Mouse (Mus musculus) limb, embryonic 10.5 days (tissue): ENCODE measurements around the gene Bpifb2. TPM values are rescaled to one million over a fixed set of nuclear protein-coding genes. Genes with fewer than 3 reads are reported as not detected.

Experiments
- DNase-seq: peaks from one replicate; pipeline ENCODE4 v3.0.0-alpha.2; 2017; ENCODE audit warnings: low spot score
- H3K27ac ChIP-seq: fragments of 300-500 bp; sonication (generic); 2 replicates; pipeline ENCODE4 v1.5.1; 2016; ENCODE audit warnings: mild to moderate bottlenecking
- H3K27me3 ChIP-seq: fragments of 300-500 bp; sonication (generic); 2 replicates; pipeline ENCODE4 v1.6.1; 2016; ENCODE audit warnings: low read depth, mild to moderate bottlenecking; ENCODE audit not compliant: poor library complexity, severe bottlenecking
- H3K36me3 ChIP-seq: fragments of 300-500 bp; sonication (generic); 2 replicates; pipeline ENCODE4 v1.6.1; 2016; ENCODE audit warnings: mild to moderate bottlenecking, moderate library complexity
- H3K4me1 ChIP-seq: fragments of 300-500 bp; sonication (generic); 2 replicates; pipeline ENCODE4 v1.6.1; 2016
- H3K4me3 ChIP-seq: fragments of 300-500 bp; sonication (generic); 2 replicates; pipeline ENCODE4 v1.5.1; 2016; ENCODE audit warnings: mild to moderate bottlenecking, moderate library complexity
- H3K9me3 ChIP-seq: fragments of 300-500 bp; sonication (generic); replicated peaks from 2 replicates; pipeline ENCODE4 v1.6.1; 2016; ENCODE audit warnings: mild to moderate bottlenecking
- WGBS: fragments of 180-500 bp; shearing (Covaris S2); methylation state at CpG from one replicate; pipeline ENCODE4 v1.1.7; 2016; 5-methylcytosine and 5-hydroxymethylcytosine counted together
- polyA plus RNA-seq: library from polyadenylated mRNA; unstranded; fragments of >200 nt; fragmentation: Nextera tagmentation; extraction: Ambion mirVana; gene quantifications from 2 replicates; pipeline ENCODE4 v1.2.1, GENCODE M21; 2016

Gene Bpifb2
- polyA plus RNA-seq, 1 experiment from 2014 or later, result not detected

DNA sequence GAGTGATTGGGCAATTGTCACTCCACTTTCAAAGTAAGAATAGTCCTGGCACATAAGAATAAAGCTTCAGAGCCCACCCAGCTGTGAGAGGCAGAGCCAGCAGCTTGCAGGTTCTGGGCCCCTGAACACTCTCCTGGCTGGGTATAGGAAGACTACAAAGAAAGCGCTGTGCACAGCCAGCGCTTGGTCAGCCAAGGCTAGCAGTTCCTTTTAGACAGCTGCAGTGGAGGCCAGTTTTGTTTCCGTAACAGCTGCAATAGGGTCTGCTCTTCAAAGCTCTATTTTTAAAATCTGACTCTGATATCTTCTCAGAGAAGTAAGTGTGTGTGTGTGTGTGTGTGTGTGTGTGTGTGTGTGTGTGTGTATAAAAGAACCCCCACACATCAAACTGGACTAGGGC, 12.9 kb upstream of the Bpifb2 start:
- DNase-seq, result no peak
- no peaks in the 10 kb centered on the region for H3K9me3 ChIP-seq
- WGBS, result 95% methylated on average over 3 of the region's 3 CpGs
- no peak overlapping the region for H3K27ac ChIP-seq
- H3K4me1 ChIP-seq, result no peaks in the 10 kb centered on the region
- no peaks in the 10 kb centered on the region for H3K27me3 ChIP-seq
- H3K36me3 ChIP-seq, result no peaks in the 10 kb centered on the region
- no peak overlapping the region for H3K4me3 ChIP-seq

DNA sequence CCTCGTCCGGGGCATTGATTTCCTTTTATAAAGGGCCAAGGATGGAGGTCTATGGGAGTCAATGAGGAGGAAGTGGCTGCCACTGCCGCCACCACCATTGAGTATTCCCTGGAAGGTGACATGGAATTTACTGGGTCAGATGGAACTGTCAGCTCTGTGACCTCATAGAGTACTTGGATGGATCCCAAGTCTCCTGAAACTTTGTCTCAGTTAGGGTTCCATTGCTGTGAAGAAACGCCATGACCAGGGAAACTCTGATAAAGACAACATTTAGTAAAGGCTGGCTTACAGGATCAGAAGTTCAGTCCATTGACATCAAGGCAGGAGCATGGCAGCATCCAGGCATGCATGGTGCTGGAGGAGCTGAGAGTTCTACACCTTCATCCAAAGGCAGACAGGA, 3.9 kb upstream of the Bpifb2 start, which contains the start of gene Sun5:
Gene Sun5 (minus strand): TSS at position 101 of the 400 bp plus-strand sequence.
- Histone ChIP-seq H3K4me1 (no peaks in the 10 kb centered on the region), H3K9me3 (no peaks in the 10 kb centered on the region), H3K27ac (no peak within 1 kb of the TSS), H3K4me3 (no peak within 1 kb of the TSS), H3K27me3 (no peaks in the 10 kb centered on the region), H3K36me3 (no peaks in the 10 kb centered on the region)
- WGBS, result 91% methylated on average over 4 of the region's 4 CpGs
- no peak for DNase-seq

DNA sequence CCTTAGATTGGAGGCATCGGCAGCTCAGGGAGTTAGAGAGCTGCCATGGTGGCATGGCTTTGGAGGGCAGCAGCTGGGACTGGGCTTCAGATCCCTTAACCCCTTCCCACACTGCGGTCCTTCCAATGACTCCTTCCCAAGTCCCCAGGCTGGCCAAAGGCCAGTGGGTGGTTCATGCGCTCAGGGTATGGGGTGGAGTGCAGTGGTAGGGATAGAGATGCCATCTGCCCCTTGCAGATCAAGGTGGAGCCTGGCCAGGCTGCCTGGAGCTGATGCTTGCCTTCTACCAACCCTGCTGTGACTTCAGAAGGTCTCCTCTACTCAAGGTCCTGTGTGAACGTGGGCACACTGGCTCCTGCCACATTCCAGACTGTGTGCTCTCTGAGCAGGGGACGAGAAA, 24.3 kb downstream of the Bpifb2 start:
- no peak overlapping the region for H3K4me3 ChIP-seq
- H3K9me3 ChIP-seq, result no peaks in the 10 kb centered on the region
- no peak overlapping the region for H3K27ac ChIP-seq
- H3K36me3 ChIP-seq, result no peaks in the 10 kb centered on the region
- no peaks in the 10 kb centered on the region for H3K27me3 ChIP-seq
- no peak for DNase-seq
- H3K4me1 ChIP-seq, result peaks cover 5% of the 10 kb centered on the region
- WGBS, result 90% methylated on average over 5 of the region's 5 CpGs

DNA sequence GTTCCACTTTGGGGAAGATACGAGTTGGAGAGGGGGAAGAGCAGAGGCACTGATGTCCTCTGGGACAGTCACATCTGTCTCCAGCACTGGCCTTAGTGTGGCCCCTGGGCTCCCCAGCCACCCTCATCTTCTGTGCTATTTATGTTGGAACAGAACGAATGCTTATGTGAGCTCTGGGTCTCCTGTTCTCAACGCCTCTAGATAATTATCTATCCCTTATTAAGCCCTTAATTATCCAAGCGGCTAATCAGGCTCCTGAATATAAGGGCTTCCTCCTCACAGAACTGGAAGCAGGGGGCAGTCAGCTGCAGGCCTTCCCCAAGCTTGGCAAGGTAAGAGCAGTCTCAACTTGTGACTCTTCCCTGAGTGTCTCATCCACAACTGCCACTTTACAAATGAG, 25.2 kb downstream of the Bpifb2 start, which contains the start of gene Bpifb6:
Gene Bpifb6 (plus strand): TSS at position 301 of the 400 bp plus-strand sequence.
- no peaks in the 10 kb centered on the region for H3K9me3 ChIP-seq
- H3K36me3 ChIP-seq, result no peaks in the 10 kb centered on the region
- H3K27ac ChIP-seq, result no peak within 1 kb of the TSS
- DNase-seq, result no peak
- no peaks in the 10 kb centered on the region for H3K4me1 ChIP-seq
- no peaks in the 10 kb centered on the region for H3K27me3 ChIP-seq
- no peak within 1 kb of the TSS for H3K4me3 ChIP-seq
- WGBS, result 82% methylated on average over 4 of the region's 4 CpGs

DNA sequence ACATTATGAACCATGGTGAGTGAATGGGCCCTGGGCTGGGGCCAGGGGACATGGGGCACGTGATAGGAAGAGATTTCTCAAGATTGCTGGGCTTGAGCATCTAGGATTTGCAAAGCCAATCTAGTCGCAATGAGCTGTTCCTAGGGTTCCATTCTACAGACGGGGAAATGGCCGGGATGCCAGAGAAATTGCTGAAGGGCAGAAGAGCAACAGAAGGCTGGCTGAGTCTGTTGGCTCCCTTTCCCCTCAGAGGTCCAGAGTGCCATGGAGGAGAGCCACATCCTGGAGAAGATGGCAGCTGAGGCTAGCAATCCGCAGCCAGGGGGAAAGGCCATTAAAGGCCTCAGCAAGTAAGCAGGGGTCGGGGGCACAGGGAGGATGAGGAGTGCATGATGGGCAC, 27.9 kb downstream of the Bpifb2 start:
- 76% methylated on average over 6 of the region's 6 CpGs for WGBS
- Histone ChIP-seq H3K27ac (no peak overlapping the region), H3K4me1 (no peaks in the 10 kb centered on the region), H3K36me3 (no peaks in the 10 kb centered on the region), H3K27me3 (no peaks in the 10 kb centered on the region), H3K9me3 (no peaks in the 10 kb centered on the region), H3K4me3 (no peak overlapping the region)
- DNase-seq, result no peak

DNA sequence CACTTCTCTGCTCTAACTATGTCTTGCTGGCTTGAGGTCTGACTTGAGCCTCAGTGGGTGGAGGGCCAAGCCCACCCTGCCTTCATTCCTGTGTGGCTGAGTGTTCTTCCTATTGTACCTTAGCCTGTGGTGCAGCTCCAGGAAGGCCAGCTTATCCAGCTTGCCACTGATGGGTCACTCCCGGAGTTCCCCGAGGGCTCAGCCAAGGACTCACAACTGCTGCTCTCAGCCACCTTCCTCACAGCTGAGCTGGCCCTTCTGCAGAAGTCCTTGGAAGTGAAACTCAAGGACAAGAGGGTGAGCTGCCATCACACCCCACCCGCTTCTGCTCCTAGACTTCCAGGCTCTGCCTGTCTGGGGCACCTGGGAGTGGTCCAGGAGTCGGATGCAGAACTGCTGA, 31.8 kb downstream of the Bpifb2 start:
- Histone ChIP-seq H3K27me3 (no peaks in the 10 kb centered on the region), H3K9me3 (no peaks in the 10 kb centered on the region), H3K36me3 (no peaks in the 10 kb centered on the region), H3K4me1 (no peaks in the 10 kb centered on the region), H3K4me3 (no peak overlapping the region), H3K27ac (no peak overlapping the region)
- 88% methylated on average over 4 of the region's 4 CpGs for WGBS
- no peak for DNase-seq

DNA sequence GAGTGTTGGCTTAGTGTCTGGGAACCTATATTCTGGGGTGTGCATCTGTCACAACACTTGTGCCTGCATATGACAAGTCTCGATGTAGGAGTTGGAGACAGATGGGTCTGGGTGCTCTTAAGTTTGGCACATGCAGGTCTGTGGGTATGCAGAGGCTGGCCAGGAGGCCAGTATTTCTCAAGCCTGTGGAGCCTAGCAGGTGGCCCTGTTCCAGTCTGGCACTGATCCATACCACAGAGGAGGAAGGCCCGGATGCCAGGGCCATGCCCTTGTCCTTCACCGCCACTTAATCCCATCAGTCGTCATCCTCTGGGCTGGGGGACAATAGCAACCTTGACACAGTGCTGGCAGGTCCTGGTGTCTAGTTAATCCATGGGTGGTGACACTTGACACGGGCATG, 39.3 kb downstream of the Bpifb2 start:
- Histone ChIP-seq H3K27me3 (no peaks in the 10 kb centered on the region), H3K9me3 (no peaks in the 10 kb centered on the region), H3K4me1 (no peaks in the 10 kb centered on the region), H3K4me3 (no peak overlapping the region), H3K27ac (no peak overlapping the region), H3K36me3 (no peaks in the 10 kb centered on the region)
- no peak for DNase-seq
- 87% methylated on average over 5 of the region's 5 CpGs for WGBS

DNA sequence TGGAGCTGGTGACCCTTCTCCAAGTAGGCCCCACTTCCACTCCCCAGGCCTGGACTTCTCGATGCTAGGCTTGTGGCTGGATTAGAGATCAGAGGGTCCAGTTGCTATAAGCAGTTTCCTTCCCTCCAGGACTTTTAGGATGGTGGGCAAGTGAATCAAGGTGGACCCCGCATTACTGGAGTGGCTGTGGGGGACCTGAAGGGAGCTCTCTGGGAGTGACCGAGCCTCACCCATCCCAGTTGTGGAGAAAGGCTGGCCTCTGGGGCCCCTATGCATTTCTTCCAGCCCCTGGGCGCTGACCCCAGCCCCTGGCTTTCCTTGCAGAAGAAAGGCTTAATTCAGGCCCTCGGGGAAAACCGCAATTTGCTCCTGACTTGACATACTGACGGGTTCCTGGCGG, 43.1 kb downstream of the Bpifb2 start, which contains the start of gene Bpifb3:
Gene Bpifb3 (plus strand): TSS at position 301 of the 400 bp plus-strand sequence.
- WGBS, result 81% methylated on average over 8 of the region's 8 CpGs
- Histone ChIP-seq H3K4me3 (no peak within 1 kb of the TSS), H3K27ac (no peak within 1 kb of the TSS), H3K4me1 (no peaks in the 10 kb centered on the region), H3K36me3 (no peaks in the 10 kb centered on the region), H3K9me3 (no peaks in the 10 kb centered on the region), H3K27me3 (no peaks in the 10 kb centered on the region)
- DNase-seq, result no peak

DNA sequence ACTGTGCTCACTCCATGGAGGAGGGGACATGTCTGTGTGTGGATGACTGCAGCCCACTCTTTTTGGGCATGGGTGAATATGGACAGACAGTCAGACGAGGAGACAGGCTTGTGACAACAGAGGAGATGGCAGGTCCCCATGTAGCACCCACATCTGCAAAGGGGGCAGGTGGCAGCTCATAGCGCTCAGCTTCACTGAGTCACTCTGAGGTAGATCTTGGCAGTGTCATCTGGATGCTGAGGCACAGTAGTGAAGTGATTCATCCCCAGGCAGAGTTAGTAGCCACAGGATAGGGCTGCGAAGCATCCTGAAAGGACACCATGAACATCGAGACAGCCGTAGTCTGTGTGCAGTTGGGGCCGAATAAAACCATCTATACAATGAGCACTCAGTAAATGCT, 46.4 kb downstream of the Bpifb2 start:
- Histone ChIP-seq H3K36me3 (no peaks in the 10 kb centered on the region), H3K27ac (no peak overlapping the region), H3K9me3 (no peaks in the 10 kb centered on the region), H3K4me1 (0 out of 2 replicates have a peak, but pooled peaks cover 3% of the 10 kb centered on the region), H3K27me3 (no peaks in the 10 kb centered on the region), H3K4me3 (no peak overlapping the region)
- WGBS, result 86% methylated on average over 6 of the region's 6 CpGs
- no peak for DNase-seq

DNA sequence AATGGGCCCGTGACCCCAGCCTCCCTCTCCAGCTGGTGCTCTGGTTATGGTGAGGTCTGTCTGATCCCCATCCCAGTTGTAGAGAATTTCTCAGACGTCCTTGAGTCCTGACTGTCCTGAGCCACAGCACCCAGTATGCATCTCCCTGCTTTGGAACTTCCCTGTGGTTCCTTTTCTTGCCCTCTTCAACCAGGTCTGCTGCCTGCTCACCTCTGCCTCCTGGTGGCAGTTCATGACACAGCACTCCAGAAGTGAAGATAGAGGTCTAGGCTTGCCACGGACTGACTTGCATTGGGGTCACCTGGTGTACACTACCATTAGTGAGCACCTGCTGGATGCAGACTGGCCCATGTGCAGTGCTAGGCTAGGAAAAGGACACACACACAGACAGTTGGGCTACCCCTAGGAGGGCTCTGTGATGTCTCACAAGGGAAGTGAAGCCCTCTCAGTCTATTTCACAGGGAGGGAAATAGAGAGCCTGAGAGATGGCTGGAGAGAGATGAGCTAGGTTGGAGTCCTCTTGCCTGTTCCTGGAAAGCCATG, 55.1 kb downstream of the Bpifb2 start:
- Histone ChIP-seq H3K9me3 (no peaks in the 10 kb centered on the region), H3K4me3 (no peak overlapping the region), H3K4me1 (0 out of 2 replicates have a peak, but pooled peaks cover 3% of the 10 kb centered on the region), H3K27me3 (no peaks in the 10 kb centered on the region), H3K36me3 (no peaks in the 10 kb centered on the region), H3K27ac (no peak overlapping the region)
- WGBS, result 50% methylated on average over 3 of the region's 3 CpGs
- DNase-seq, result peak; percentile 68

DNA sequence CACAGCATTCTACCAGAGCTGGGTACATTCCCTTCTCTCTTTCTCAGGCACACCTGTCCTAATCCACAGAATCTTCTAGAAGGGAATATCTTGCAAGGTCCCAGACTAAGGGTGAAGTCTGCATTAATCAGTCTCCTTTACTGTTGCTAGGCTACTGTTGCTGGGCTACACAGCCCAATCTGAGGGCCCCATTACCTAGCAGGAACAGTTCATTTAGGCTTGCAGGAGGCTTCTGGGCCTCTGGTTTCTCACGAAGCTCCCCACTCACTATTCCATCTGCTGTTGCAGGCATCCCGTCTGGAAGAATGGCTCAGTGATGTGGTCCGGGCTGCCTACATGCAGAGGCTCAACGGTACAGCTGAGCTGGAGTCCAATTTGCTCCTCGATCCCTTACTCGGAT, 56.3 kb downstream of the Bpifb2 start:
- H3K4me1 ChIP-seq, result no peaks in the 10 kb centered on the region
- 83% methylated on average over 6 of the region's 6 CpGs for WGBS
- no peak overlapping the region for H3K27ac ChIP-seq
- no peaks in the 10 kb centered on the region for H3K27me3 ChIP-seq
- H3K4me3 ChIP-seq, result no peak overlapping the region
- H3K9me3 ChIP-seq, result no peaks in the 10 kb centered on the region
- H3K36me3 ChIP-seq, result no peaks in the 10 kb centered on the region
- DNase-seq, result no peak

DNA sequence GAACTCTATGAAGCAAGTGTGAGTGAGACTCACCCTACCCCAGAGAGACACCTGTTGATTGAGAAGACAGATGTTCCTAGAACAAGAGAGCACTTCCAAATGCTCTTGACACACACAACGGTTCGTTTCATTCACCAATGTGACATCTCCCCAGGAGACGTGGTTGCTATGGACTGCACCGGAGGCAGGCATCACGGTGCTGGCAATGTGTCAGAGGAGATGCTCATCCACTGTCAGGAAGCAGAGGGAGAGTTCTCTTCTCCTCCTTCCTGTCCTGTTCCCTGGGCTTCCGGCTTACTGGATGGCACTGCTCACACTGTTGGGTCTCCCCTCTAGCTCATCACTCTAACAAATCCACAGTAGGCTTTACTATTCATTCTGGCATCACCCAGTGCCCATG, 58.5 kb downstream of the Bpifb2 start:
- 92% methylated on average over 6 of the region's 6 CpGs for WGBS
- Histone ChIP-seq H3K27me3 (no peaks in the 10 kb centered on the region), H3K36me3 (no peaks in the 10 kb centered on the region), H3K4me1 (no peaks in the 10 kb centered on the region), H3K9me3 (no peaks in the 10 kb centered on the region), H3K4me3 (no peak overlapping the region), H3K27ac (no peak overlapping the region)
- DNase-seq, result no peak

DNA sequence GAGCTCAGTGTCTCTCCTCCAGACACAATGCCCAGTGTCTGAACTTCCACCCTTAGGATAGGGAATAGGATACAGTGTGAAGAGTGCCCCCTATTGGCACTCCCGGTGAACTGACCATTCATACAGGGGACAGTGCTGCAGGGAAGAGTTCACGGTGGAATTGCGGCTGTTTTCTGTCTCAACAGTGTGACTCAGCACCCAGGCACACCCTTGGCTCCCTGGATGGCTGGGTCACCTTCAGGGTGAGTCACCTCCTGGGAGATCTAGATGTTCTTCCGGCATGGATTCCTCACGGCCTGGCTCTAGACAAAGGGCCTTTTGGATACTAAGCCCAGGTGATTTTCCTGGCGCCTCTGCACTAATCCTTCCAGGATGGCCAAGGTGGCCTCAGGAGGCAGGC, 60.5 kb downstream of the Bpifb2 start:
- Histone ChIP-seq H3K36me3 (no peaks in the 10 kb centered on the region), H3K4me1 (no peaks in the 10 kb centered on the region), H3K27me3 (no peaks in the 10 kb centered on the region), H3K27ac (no peak overlapping the region), H3K9me3 (no peaks in the 10 kb centered on the region), H3K4me3 (no peak overlapping the region)
- 93% methylated on average over 6 of the region's 6 CpGs for WGBS
- no peak for DNase-seq

DNA sequence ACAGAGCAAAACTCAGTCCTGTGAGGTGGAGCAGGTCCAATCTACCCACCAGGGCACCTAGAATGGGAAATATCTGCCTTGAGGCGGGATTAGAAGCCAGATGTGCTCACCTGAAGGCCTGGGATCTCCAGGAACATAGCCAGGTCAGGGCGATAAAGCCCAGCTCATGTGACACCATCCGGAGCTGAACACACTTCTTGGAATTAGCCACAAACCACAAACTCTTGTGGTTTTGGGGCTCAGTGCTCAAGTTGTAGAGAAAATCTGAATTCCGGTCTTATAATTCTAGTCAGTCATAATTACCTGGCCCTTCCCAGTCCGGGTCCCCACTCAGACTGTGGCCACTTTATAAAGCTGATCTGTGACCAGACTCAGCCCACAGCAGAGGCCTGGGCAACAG, 63.0 kb downstream of the Bpifb2 start, which contains the start of gene Bpifb4:
Gene Bpifb4 (plus strand): TSS at position 370 of the 400 bp plus-strand sequence.
- no peaks in the 10 kb centered on the region for H3K4me1 ChIP-seq
- no peaks in the 10 kb centered on the region for H3K36me3 ChIP-seq
- 93% methylated on average over 5 of the region's 5 CpGs for WGBS
- H3K4me3 ChIP-seq, result no peak within 1 kb of the TSS
- no peak within 1 kb of the TSS for H3K27ac ChIP-seq
- DNase-seq, result no peak
- no peaks in the 10 kb centered on the region for H3K27me3 ChIP-seq
- H3K9me3 ChIP-seq, result no peaks in the 10 kb centered on the region
